Mouse (Mus musculus) heart, postnatal 0 days (tissue): ENCODE data around the gene Slc35b4. TPM values are rescaled to one million over a fixed set of nuclear protein-coding genes. Genes with fewer than 3 reads are reported as not detected.
A peak's percentile ranks its signal among the peaks of the same experiment; 100 is the strongest.

Source experiments
- ATAC-seq: fragments of 200-750 bp; cut with Nextera tagmentation; 2 replicates; pipeline ENCODE4 v1.8.0; 2017; ENCODE audit warnings: low read depth, moderate number of reproducible peaks, moderate library complexity; ENCODE audit not compliant: insufficient read depth
- DNase-seq: peaks from one replicate; pipeline ENCODE4 v3.0.0-alpha.2; 2016; ENCODE audit warnings: low spot score
- H3K27ac ChIP-seq: fragments of 300-500 bp; sonication (generic); 2 replicates; pipeline ENCODE4 v1.5.1; 2014; ENCODE audit warnings: low read depth, mild to moderate bottlenecking
- H3K27me3 ChIP-seq: fragments of 300-500 bp; sonication (generic); 2 replicates; pipeline ENCODE4 v1.6.1; 2014; ENCODE audit warnings: low read length, mixed read lengths; ENCODE audit not compliant: control insufficient read depth, insufficient read depth
- H3K36me3 ChIP-seq: fragments of 300-500 bp; sonication (generic); replicated peaks from 2 replicates; pipeline ENCODE4 v1.6.1; 2014; ENCODE audit warnings: low read length, mixed read lengths; ENCODE audit not compliant: control insufficient read depth, insufficient read depth
- H3K4me1 ChIP-seq: fragments of 300-500 bp; sonication (generic); 2 replicates; pipeline ENCODE4 v1.6.1; 2014; ENCODE audit warnings: antibody characterized with exemption; ENCODE audit not compliant: control insufficient read depth, insufficient read depth
- H3K4me2 ChIP-seq: fragments of 300-500 bp; sonication (generic); 2 replicates; pipeline ENCODE4 v1.6.1; 2014; ENCODE audit warnings: low read depth, mild to moderate bottlenecking, low read length, moderate library complexity
- H3K4me3 ChIP-seq: fragments of 300-500 bp; sonication (generic); 2 replicates; pipeline ENCODE4 v1.5.1; 2014; ENCODE audit warnings: low read depth, low read length
- H3K9ac ChIP-seq: fragments of 300-500 bp; sonication (generic); replicated peaks from 2 replicates; pipeline ENCODE4 v1.6.1; 2014; ENCODE audit warnings: low read depth, low read length, mixed read lengths
- H3K9me3 ChIP-seq: fragments of 300-500 bp; sonication (generic); replicated peaks from 2 replicates; pipeline ENCODE4 v1.6.1; 2016; ENCODE audit warnings: low read length; ENCODE audit not compliant: control insufficient read depth
- CTCF ChIP-seq: IDR thresholded peaks from 2 replicates; pipeline ENCODE4 v1.5.1; 2016; ENCODE audit warnings: antibody characterized with exemption, control low read depth, low read depth
- EP300 ChIP-seq: IDR thresholded peaks from 2 replicates; pipeline ENCODE4 v1.6.1; 2016; ENCODE audit warnings: antibody characterized with exemption, low read depth
- WGBS: fragments of 180-500 bp; shearing (Covaris S2); extraction: QIAGEN DNeasy Blood & Tissue Kit; methylation state at CpG from one replicate; pipeline ENCODE4 v1.1.7; 2014; 5-methylcytosine and 5-hydroxymethylcytosine counted together
- polyA plus RNA-seq: library from polyadenylated mRNA; unstranded; fragments of >200 nt; fragmentation: Nextera tagmentation; extraction: Ambion mirVana; gene quantifications from 2 replicates; pipeline ENCODE4 v1.2.1, GENCODE M21; 2015
- total RNA-seq: library from RNA; depleted of rRNA; stranded (reverse); fragments of >200 nt; gene quantifications from 2 replicates; pipeline ENCODE4 v1.2.3, GENCODE M21; 2014; ENCODE audit warnings: low replicate concordance

Slc35b4 gene
- total and polyA plus RNA-seq, 2 experiments from 2014 or later, result 9.0 to 14.6 TPM

GRCm38 (mm10) chr6:34203503-34203902 is 26.6 kb upstream of the Slc35b4 start:
- WGBS, result 72% methylated on average over 7 of the region's 7 CpGs
- ATAC-seq (no peak), DNase-seq (no peak)
- Histone ChIP-seq H3K4me1 (peaks cover 5% of the 10 kb centered on the region; the same call in 1 of the 2 replicates), H3K27ac (no peak overlapping the region), H3K27me3 (no peaks in the 10 kb centered on the region), H3K4me2 (no peak overlapping the region), H3K36me3 (no peaks in the 10 kb centered on the region), H3K4me3 (no peak overlapping the region), H3K9ac (no peak overlapping the region), H3K9me3 (no peaks in the 10 kb centered on the region)
- TF ChIP-seq EP300 (no peak), CTCF (no peak)

DNA sequence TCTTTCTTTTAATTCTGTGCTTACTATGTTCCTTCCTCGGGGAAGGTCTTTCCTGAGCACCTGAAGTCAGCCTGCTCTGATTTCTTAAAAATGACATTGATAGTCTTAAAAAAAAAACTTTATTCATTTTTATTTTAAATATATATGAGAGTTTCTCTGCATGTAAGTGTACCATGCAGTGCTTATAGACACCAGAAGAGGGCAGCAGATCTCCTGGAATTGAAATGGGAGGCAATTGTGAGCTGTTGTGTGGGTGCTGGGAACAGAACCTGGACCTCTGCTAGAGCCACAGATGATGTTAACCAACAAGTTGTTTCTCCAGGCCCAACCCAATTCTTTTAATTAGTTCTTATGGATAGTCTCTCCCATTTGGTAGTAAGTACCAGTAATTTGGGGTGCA is 18.1 kb upstream of the Slc35b4 start:
- Histone ChIP-seq H3K27me3 (no peaks in the 10 kb centered on the region), H3K4me3 (no peak overlapping the region), H3K4me1 (no peaks in the 10 kb centered on the region), H3K4me2 (no peak overlapping the region), H3K9ac (no peak overlapping the region), H3K36me3 (no peaks in the 10 kb centered on the region), H3K27ac (no peak overlapping the region), H3K9me3 (no peaks in the 10 kb centered on the region)
- ATAC-seq, result no peak
- TF ChIP-seq CTCF (no peak), EP300 (no peak)
- WGBS, result 76% methylated on average over 1 of the region's 1 CpGs
- no peak for DNase-seq

- no peaks in the 10 kb centered on the region for H3K9me3 ChIP-seq
- no peaks in the 10 kb centered on the region for H3K27me3 ChIP-seq
- DNase-seq (peak; percentile 32), ATAC-seq (peak; percentile 62)
- H3K36me3 ChIP-seq, result no peaks in the 10 kb centered on the region
- no peak overlapping the region for H3K4me2 ChIP-seq
- no peak overlapping the region for H3K27ac ChIP-seq
- no peak overlapping the region for H3K9ac ChIP-seq
- no peaks in the 10 kb centered on the region for H3K4me1 ChIP-seq
- 49% methylated on average over 12 of the region's 12 CpGs for WGBS
- TF ChIP-seq EP300 (no peak), CTCF (peak; percentile 90)
- no peak overlapping the region for H3K4me3 ChIP-seq
Observed at GRCm38 (mm10) chr6:34193708-34194475, 17.0 kb upstream of the Slc35b4 start.

GRCm38 (mm10) chr6:34191401-34191800 is 14.5 kb upstream of the Slc35b4 start:
- H3K27me3 ChIP-seq, result no peaks in the 10 kb centered on the region
- no peak for ATAC-seq
- H3K4me3 ChIP-seq, result no peak overlapping the region

DNA sequence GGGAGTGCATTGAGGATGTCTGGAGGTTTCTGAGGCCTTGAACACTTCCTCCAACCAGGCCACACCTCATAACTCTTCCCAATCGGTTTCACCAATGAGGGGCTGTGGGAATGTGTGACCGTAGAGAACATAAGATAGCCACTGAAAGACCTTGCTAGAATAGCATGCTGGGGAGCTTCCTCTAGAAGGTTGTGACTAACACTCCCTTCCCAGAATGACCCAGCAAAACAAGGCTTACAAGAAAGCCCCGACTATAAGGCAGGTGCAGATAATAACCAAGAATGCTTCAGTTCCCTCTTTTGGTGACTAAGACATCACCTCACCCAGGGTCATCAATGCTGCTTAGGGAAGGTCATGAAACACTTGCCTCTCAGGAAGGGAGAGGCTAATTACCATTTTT is 12.6 kb upstream of the Slc35b4 start:
- no peak for TF ChIP-seq CTCF
- no peak for TF ChIP-seq EP300
- ATAC-seq, result no peak
- no peaks in the 10 kb centered on the region for H3K4me1 ChIP-seq

More at GRCm38 (mm10) chr6:34191401-34191800, 14.5 kb upstream of the Slc35b4 start:
- Histone ChIP-seq H3K9ac (no peak overlapping the region), H3K9me3 (no peaks in the 10 kb centered on the region), H3K4me1 (no peaks in the 10 kb centered on the region), H3K27ac (no peak overlapping the region), H3K4me2 (no peak overlapping the region), H3K36me3 (no peaks in the 10 kb centered on the region)
- WGBS, result 87% methylated on average over 8 of the region's 8 CpGs
- TF ChIP-seq CTCF, result no peak
- TF ChIP-seq EP300, result no peak
- DNase-seq, result no peak

GRCm38 (mm10) chr6:34187986-34188599 is 11.2 kb upstream of the Slc35b4 start:
- Histone ChIP-seq H3K9ac (no peak overlapping the region), H3K4me1 (no peaks in the 10 kb centered on the region), H3K27me3 (no peaks in the 10 kb centered on the region), H3K27ac (no peak overlapping the region), H3K4me3 (no peak overlapping the region), H3K9me3 (no peaks in the 10 kb centered on the region), H3K4me2 (no peak overlapping the region), H3K36me3 (no peaks in the 10 kb centered on the region)
- TF ChIP-seq EP300 (no peak), CTCF (no peak)
- DNase-seq (no peak), ATAC-seq (no peak)
- 36% methylated on average over 7 of the region's 7 CpGs for WGBS

More for the DNA sequence above, 12.6 kb upstream of the Slc35b4 start:
- no peak overlapping the region for H3K4me3 ChIP-seq
- H3K9ac ChIP-seq, result no peak overlapping the region
- no peak for DNase-seq
- 72% methylated on average over 3 of the region's 3 CpGs for WGBS
- H3K27me3 ChIP-seq, result no peaks in the 10 kb centered on the region
- H3K9me3 ChIP-seq, result no peaks in the 10 kb centered on the region
- no peaks in the 10 kb centered on the region for H3K36me3 ChIP-seq
- no peak overlapping the region for H3K27ac ChIP-seq
- no peak overlapping the region for H3K4me2 ChIP-seq
